Mouse (Mus musculus) left cerebral cortex, adult 8-10 months (tissue): ENCODE results near the gene Nhlrc2. TPM values are rescaled to one million over a fixed set of nuclear protein-coding genes. Genes with fewer than 3 reads are reported as not detected.
"Not testable (repeated sequence)": the region's sequence is repeated elsewhere in the genome, so short reads cannot be mapped to it uniquely, and the experiment has no call there.

Experiments
- DNase-seq, 2 experiments: peaks; one replicate each; pipeline ENCODE4 v3.0.0; 2022; ENCODE audit warnings: low spot score in 2 of 2
- total RNA-seq, 4 experiments: library from RNA; stranded (reverse); gene quantifications; 2 replicates each; pipeline ENCODE4 v1.2.4; 2022

Gene Nhlrc2
- total RNA-seq: 10 to 100 TPM; 12.4 to 15.6 (median 13.1) TPM

GRCm38 (mm10) chr19:56548230-56549032 lies at the start of gene Nhlrc2:
Nhlrc2 (plus strand) TSS chr19:56548261.
- DNase-seq: peak; percentile 50 to 78

DNA sequence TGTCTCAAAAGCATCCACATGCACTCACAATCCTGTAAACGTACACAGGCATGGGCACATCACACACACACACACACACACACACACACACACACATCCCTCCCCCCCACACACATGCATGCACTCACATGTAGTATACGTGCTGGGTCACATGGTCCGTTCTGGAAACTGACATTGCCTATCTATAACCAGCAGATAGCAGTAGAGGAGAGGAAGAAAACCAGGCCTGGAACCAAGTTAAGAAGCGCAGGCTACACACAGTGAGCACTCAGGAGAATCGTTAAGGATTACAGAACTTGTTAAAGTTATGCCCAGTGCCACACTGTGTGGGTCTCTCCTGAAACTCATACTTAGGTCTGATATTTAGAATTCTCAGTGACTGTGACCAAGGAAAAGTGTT lies 45.0 kb upstream of the Nhlrc2 start:
- DNase-seq: not testable (repeated sequence)

- DNase-seq: not testable (repeated sequence)
Observed at GRCm38 (mm10) chr19:56503525-56503924, 44.5 kb upstream of the Nhlrc2 start.

- DNase-seq: not testable (repeated sequence)
Observed at GRCm38 (mm10) chr19:56511207-56511606, 36.9 kb upstream of the Nhlrc2 start.

GRCm38 (mm10) chr19:56513527-56513926 lies 34.5 kb upstream of the Nhlrc2 start:
- DNase-seq: not testable (repeated sequence)

GRCm38 (mm10) chr19:56519408-56519807 lies 28.7 kb upstream of the Nhlrc2 start:
- not testable (repeated sequence) for DNase-seq

DNA sequence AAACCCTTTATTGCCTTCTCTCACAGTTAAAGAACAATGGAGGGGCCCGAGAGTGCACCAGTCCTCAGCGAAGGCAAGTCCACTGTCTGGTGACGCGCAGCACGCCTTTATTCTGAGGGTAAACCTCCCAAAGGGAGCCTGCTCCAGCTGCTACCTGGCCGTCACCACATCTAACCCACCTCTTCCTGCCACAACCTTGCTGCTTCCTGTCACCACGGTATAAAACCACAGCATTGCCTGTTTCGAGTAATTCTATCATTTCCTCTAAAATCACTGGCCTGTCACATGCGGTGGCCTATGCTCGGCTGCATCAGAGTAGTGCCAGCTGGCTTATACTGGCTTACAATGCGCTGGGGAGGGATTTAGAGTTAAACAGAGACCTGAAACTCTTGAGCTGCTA lies 17.5 kb upstream of the Nhlrc2 start:
- DNase-seq: not testable (repeated sequence)

DNA sequence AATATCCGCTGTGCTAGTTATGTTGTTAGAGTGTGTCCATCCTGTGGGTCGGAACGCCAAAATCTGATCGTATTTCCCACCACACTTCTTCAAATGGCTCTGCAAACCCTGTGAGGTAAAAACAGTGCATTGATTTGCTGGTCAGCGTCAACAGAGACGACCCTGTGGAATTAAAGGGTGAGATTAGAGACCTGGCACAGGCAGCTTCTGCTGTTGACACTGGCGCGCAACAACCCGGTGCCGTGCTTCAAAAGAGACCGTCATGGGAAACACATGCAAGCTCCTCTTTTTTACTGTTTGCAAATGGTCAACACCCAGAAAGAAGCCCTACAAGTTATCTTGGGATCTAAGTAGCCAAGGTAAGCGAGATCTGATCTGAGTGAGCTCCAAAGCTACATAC lies 16.8 kb upstream of the Nhlrc2 start:
- DNase-seq: no peak

DNA sequence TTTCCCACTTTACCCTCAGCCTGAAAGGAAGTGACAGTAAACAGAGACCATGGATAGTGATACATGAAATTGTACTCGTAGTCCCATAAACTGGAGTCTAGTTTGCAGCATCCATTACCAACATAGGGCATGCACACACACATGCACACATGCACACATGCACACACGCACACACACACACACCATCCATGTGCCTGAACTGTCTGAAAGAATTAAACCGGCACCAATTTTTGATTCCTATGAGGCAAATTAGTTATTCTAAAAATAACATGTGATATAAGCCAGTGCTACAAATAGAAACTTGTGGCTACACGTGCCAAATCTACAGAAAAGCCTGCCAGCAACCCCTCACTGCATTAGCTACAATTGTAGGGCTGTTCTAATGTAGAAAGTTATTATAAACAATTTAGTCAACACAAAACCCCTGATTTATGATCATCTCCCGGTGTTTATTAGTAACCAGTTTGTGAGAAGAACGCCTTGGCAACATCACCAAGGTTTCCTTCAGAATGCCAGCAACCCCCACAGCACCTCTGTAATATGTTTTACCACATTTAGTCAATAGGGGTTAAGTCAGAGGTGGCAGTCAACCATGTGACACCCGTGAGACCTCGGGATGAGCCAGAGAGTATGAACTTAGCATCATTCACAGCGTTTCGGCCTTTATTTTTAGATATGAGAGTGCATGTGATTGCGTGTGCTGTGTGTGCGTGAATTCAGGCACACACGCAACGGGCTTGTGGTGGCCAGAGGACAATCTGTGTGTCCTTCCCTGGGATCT lies 14.6 kb upstream of the Nhlrc2 start:
- DNase-seq: no peak

DNA sequence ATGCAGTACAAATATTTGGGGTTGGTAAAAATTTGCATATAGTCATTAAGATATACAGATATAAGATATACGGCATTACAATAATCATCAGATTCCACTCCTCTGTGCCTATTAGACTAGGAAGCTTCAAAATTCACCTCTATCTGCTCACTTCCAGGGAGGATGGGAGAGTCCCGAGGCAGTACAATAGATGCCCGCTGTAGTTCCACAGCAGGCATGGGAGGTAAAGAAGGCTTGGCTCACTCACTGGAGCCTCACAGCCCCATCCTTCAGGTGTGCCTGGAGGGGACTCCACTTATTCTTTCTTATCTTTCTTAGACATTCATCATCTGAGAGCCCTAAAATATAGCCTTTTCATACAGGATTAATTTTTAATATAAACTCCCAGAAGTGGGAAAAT lies 13.7 kb upstream of the Nhlrc2 start:
- no peak for DNase-seq

DNA sequence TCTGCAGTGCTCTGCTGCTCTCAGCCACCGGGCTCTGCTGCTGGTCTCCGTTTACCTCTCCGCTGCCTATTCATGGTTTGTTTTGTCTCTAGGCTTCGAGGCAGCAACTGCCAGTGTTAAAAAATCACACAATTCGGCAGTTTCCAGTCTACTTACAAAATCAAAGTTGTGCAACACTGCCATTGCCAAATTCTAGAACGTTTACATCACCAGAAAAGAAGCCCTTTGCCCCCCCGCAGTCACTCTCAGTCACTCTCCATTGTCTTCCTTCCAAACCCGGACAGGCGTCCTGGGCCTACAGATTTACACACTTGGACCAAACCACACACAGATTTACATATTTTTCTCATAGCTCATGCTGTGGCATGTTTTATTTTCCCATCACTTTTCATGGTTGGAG lies 13.0 kb upstream of the Nhlrc2 start:
- DNase-seq: no peak

GRCm38 (mm10) chr19:56535765-56536164 lies 12.3 kb upstream of the Nhlrc2 start:
- no peak for DNase-seq

DNA sequence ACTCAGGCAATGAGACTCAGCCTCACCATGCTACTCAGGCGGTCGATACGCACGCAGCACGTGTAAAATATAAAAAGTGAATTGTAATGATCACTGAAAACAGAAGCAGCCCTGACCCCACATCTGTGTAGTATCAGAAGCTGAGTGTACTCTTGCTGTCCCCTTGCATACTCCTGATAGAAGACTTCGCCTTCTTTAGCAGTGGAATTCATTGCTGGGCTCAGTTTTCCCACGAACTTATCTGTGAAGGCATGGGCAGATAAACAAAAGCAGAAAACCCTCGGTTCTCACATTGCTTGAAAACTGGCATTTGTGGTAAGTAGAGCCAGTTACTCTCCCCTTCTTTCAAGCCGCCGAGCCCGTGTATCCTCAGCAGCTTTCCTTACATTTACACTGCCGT lies 4.7 kb upstream of the Nhlrc2 start:
- DNase-seq: no peak

- DNase-seq: no peak
Observed at GRCm38 (mm10) chr19:56544681-56545388, 3.2 kb upstream of the Nhlrc2 start.

DNA sequence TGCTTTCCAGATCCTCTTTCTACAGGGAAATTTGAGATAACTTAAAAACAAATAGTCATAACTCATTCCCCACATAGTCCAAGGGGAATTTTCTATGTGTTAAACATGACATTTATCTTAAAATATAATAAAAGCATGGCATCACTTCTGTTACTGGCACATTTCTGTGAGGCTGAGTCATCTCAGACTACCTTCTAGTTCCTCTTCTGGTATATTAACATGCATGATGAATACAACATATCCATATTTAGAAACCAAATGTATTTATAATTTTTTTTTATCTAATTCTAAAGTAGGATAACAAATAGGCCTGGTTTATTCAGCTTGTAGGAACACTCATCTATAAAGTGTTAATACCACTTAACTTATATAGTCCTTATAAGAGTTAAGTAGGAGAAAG lies 2.0 kb upstream of the Nhlrc2 start:
- no peak for DNase-seq

GRCm38 (mm10) chr19:56547456-56548229 lies 418 bp upstream of the Nhlrc2 start, which contains the start of gene Dclre1a:
Dclre1a (minus strand) TSS chr19:56548222.
- DNase-seq: peak; percentile 45 to 56

- DNase-seq: no peak
Observed at GRCm38 (mm10) chr19:56549033-56549680, 1.1 kb downstream of the Nhlrc2 start.

- DNase-seq: no peak
Observed at GRCm38 (mm10) chr19:56553177-56553576, 5.1 kb downstream of the Nhlrc2 start.

DNA sequence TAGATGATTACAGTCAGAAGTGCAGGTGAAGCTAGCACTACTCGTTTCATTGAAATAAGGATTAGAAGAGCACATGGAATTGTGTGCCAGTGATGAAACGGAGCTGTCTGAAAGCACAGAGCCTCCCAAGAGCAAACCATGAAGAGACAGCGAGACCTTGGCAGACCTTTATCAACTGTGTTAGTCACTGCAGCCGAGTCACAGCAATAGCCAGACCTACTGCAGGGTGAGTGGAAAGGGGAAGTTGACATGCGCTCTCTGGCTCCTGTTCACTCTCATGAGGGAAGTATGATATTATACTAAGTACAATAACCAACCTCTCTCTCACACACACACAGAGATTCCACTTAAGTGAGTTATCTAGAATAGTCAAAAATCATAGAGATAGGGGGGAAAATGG lies 7.9 kb downstream of the Nhlrc2 start:
- no peak for DNase-seq

DNA sequence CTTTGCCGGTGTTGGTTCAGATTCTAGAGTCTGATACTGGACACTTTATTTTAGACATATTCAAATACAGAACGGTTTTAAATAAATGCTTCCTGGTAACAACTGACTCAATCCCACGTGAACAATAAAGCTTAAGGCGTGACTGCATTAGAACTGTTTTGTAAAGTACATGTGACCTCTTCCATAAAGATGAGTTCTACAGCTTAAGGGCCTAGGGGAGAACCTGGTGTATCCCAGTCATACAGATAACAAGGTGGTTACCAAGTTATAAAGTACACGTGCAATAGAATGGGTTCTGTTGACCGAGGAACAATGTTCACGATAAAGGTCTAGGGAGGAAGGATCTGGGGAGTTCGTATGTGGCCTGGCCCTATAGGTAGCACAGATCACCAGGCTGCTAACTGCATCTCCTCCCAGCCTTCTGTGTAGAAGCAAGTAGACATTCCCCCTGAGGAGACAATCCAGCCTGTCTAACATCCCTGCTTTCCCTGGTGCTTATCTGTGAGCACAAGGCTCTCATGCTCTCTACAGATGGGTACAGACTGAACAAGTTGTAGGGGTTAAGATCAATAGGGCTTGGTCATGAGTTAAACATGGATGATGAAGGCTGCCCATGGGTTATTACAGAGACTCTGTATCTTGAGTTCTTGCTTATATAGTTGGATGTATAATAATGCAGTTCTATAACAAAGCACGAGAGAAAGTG lies 14.5 kb downstream of the Nhlrc2 start:
- no peak for DNase-seq
